Mouse (Mus musculus): ENCODE measurements at regions not wholly inside any gene's neighbourhood (a gene's known extent, or its start where the extent isn't known, plus 50 kb on each side); places are given as distances from the start of the nearest gene placed in this dataset.

DNA sequence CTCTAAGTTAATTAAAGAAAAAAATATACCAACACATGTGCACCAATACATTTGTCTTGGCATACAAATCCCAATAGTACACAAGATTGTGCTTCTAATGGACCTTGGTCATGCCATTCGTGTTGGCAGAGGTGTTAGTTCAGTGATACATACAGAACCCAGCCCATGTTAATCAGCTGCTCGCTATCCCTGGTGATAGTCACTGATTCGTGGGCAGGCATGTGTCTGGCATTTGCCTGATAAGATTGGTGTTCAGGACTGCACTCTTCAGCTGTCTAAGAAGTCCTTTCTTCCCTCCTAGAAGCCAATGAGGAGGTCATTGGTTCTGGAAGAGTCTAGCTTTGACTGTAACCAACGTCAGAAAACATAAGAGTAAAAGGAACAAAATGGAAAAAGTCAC is 99.7 kb upstream of the Tent5a start:
- no peak for TF ChIP-seq CTCF (IDR thresholded peaks at IDR 0.05; ENCODE audit: extremely low read depth, insufficient read length, insufficient replicate concordance, low read depth, low read length)
- no peak for TF ChIP-seq POLR2A (IDR thresholded peaks at IDR 0.05; ENCODE audit: low read depth, low read length)
